Mouse (Mus musculus) left cerebral cortex, postnatal 4 days (tissue): ENCODE data around the gene Palld. TPM values are rescaled to one million over a fixed set of nuclear protein-coding genes. Genes with fewer than 3 reads are reported as not detected.

ENCODE experiments used
- DNase-seq: peaks from one replicate; pipeline ENCODE4 v3.0.0-alpha.2; 2022
- intact Hi-C: fragments of 180-260 bp; cut with DNase I; formaldehyde crosslinking; loops from one replicate; pipeline ENCODE4 v1.15.1; 2025
- total RNA-seq, 2 experiments: library from RNA; stranded (reverse); gene quantifications; 2 replicates each; pipeline ENCODE4 v1.2.3; 2021

The Palld gene
- total RNA-seq, 2 experiments from 2014 or later = 7.3 to 9.5 TPM

DNA sequence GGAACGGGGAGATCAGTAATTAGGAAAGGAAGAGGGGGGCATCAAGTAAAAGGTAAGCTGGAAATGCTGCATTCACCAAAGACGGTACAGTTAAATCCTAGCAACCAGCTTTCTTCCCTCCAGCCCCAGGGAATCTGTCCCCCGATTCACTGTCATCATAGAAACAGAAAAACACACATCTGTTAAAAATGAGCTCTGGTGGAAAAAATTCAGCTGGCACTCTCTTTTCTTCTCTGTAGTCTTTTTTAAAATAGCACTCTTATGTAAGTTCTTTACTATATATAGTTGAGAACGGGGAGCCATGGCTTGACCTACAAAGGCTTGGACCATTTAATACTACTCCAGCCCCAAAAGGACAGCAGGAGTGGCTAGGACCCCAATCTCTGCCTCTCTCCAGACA is 332.8 kb downstream of the Palld start:
- intact Hi-C loops = no loop called here
- DNase-seq = no peak

DNA sequence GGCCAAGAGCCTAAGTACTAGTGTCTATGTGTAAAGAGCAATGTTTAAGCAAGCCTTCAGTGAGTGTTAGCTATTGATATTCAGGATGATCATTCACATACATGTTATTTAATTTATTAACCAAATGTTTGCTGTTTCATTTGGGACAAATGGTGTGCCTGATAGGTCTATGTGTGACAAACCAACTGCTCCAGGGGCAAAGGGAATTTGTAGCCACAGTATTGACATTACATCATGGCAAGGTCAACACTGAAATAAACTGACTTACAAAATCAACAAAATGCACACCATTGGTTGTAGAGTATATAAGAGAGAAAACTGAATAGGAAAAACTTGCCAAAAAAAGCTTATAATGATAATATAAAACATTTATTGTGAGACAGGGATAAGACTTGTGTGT is 333.3 kb downstream of the Palld start:
- intact Hi-C loops = no loop called here
- no peak for DNase-seq

DNA sequence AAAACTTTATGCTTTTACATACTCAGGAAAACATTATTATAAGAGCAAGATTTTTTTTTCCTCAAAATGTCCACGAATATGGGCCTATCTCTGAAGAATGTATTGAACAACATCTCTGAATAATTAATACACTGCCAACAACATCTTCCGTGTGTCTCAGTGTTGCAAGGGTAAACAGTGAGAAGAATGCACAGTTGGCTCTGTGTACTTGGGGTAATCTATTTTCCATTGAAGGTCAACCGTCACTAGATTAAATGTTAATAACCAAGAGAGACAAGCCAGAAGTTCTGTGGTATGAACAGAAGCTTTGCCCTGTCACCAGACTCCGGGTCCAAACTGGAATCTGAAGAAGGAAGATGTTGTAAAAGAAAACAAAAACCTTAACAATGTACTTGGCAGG is 339.1 kb downstream of the Palld start:
- DNase-seq = no peak
- intact Hi-C loops = no loop called here

DNA sequence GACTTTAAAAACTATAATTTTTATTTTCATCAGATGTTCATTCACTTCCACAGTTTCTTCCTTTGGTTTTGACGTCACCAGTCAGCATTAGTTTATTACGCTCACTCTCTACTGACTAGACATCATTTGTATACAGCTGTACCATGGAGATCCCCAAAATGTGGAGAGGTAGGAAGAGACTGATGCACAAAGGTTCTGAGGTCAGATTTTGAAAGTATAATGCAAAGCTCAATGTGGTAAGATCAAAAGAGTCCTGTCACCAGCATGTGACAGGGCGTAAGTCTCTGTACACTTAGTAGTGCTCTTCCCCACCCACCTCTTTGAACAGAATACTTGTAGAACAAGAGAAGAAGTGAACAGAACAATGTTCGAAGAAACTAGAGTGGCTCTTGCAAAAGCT is 339.9 kb downstream of the Palld start:
- intact Hi-C loops = no loop called here
- DNase-seq = no peak

DNA sequence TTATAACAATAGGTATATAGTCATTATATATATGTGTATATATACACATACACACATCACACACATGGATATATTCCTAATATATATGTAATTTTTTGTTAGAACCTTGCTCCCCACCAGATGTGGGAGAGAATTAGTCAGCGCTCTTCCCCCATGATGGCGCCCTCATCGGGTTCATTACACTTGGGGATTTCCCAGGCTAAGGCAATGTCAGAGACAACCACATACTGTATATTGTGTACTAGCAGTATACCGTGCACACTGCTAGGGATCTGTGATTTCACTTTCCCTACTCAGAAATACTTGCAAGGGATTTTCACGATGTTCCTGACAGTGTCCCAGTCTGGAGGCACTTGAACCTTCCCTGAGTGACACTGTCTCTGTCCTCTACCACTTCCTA is 341.3 kb downstream of the Palld start:
- intact Hi-C loops = no loop called here
- DNase-seq = no peak

DNA sequence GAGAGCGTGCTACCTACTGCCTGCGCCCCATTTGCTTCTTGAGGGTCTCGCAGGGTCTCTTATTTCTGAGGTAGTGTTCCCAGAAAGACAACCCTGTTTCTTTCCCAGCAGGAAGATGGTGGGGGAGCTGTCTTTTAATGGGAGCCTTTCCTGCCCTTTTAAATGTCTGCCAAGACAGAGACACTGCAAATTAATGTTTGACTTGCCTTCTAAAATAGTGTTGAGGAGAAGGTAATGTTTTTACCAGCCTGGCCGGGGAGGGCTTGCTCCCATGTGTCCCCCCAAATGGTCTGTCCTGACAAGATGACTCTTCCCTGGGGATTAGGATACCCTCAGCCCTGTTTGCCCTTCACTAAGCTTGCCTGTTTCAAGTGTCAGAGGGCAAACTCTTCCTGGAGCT is 342.5 kb downstream of the Palld start:
- intact Hi-C loops = loop anchor here (10.0 kb wide), 1 partner anchor 125 kb away; no protein-coding TSS in a partner anchor
- no peak for DNase-seq

DNA sequence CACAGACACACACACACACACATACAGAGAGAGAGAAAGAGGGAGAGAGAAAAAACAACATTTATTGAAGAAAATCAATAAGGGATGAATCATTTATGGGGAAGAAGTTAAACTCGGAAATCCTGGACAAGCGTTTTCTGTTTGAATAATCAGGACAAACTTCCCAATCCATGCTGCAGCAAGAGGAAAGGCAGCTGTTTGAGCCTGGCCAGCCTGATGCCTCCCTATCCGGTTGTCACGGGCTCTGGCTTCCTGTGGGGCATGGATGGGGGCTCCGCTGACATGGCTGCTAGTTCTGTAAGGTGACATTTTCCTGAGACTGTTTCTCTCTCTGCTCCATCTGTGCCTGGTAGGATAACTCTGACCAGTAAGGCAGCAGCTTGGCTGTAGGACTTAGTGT is 343.0 kb downstream of the Palld start:
- intact Hi-C loops = loop anchor here (10.0 kb wide), 1 partner anchor 125 kb away; no protein-coding TSS in a partner anchor
- DNase-seq = no peak

DNA sequence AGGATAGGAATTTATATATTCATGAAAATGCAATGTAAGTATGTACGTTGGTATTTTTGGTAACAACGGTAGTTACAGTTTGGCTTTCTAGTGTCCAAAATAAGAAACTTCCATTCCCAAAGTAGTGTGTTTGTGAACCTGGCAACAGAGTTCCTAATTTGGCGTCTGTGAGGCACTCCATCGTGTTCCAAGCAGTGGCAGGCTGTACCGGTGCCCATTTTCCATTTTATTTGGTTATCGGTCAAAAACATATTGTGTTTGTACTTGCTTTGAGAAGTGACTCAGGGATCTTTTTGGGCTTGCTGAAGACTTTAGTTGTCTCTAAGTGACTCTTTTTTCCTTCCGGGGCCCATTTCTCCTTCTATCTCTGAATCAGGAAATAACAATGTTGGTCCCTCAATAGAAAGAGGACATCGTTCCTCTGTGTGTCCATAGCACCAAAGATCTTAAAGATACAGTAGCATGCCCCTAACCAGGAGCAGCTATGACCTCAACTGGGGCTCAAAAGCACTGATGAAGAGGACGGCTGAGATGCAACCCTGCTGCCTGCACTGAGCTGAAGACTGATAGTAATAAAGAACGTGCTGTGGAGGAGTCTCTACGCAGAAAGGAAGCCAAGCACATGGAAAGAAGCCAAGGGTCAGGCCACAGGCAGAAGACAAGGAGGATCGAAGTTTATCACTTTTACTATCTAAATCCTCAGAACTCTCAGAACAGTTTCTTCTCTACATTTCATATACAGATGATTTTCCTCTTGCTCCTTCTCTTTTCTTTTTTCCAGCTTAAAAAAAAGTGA is 344.2 kb downstream of the Palld start:
- intact Hi-C loops = loop anchor here (10.0 kb wide), 1 partner anchor 127 kb away; no protein-coding TSS in a partner anchor
- DNase-seq = no peak

DNA sequence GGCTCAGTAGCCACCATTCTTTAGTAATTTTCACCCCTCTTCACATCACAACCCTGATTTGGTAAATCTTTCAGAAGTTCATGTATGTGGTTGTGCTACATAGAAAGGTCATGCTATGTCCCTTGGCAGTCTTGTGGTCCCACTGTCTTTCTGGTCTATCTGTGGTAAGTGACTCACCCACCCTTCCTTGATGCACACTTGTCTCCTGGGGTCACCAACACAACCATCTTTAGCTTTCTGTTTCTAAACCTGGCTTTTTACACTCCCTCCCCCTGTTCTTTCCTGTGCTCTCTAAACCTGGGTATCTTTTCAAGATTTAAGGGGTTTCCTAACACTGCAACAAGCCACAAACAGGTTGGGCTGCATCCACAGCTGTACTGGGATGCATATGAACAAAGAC is 345.5 kb downstream of the Palld start:
- no peak for DNase-seq
- intact Hi-C loops = loop anchor here (10.0 kb wide), 1 partner anchor 128 kb away; no protein-coding TSS in a partner anchor

DNA sequence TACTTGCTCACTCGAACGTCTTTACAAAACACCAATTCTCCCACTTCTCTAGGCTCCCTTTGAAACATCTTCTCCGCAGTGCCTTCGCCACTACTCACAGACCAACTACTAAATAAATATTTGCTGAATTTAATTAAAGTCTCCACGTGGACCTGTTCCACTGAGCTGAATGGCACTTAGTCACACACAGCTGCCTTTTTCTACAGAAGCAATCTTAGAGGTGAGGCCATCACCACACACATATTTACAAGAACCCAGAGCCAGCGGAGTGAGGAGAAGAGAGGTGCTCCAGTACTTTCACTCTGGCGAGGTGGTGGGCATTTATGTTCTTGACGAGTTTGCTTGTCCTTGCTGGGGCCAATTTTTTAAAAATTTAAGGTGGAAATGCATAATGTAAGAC is 346.3 kb downstream of the Palld start:
- intact Hi-C loops = loop anchor here (10.0 kb wide), 1 partner anchor 129 kb away; no protein-coding TSS in a partner anchor
- no peak for DNase-seq

DNA sequence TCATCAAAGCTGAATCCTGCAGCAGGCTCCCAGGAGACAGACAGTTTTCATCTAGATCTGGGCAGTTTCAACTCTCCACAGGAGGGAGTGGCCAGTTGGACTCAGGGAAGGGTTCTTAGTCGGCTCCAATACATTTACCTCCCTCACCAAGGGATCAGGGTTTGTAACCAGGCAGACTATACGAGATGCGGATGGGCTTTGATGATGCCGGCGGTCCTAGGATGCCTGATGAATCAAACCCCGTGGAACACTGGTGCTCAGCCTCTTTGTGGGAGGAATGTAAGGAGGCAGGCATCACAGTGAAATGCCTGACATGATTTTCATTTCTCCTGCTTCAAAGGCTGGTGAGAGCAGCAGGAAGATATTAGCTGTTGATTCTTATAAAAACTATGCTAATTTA is 347.1 kb downstream of the Palld start:
- DNase-seq = no peak
- intact Hi-C loops = loop anchor here (10.0 kb wide), 1 partner anchor 129 kb away; no protein-coding TSS in a partner anchor

DNA sequence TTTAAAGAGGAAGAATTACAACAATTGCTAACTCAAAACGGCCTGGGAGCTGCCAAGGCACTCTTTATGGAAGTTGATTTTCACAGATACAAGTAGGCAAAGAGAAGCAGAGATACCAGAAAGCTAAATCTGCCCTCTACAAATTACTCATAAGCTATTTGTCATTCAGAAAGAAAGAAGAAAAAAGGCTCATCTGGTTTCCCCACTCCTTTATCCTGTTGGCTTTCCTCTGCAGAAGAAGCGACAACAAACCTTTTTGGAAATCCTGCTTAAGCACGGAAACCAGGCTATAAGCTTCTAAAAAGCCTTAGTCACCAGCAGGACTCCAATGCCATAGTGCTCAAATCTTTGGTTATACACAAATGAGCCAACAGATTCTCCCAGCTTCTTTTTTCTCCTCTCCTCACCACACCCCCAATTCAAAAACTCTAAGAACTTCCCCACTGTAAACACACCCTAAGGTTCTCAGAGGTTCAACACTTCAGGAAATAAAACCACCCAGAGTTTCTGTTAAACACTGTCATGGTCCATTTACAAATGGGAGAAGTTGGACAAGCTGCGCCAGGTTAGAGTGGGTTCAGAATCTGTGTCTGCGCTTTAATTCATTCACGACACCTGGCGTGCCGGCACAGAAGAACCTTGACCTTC is 349.6 kb downstream of the Palld start:
- intact Hi-C loops = loop anchor here (10.0 kb wide), 1 partner anchor 132 kb away; no protein-coding TSS in a partner anchor
- DNase-seq = no peak

DNA sequence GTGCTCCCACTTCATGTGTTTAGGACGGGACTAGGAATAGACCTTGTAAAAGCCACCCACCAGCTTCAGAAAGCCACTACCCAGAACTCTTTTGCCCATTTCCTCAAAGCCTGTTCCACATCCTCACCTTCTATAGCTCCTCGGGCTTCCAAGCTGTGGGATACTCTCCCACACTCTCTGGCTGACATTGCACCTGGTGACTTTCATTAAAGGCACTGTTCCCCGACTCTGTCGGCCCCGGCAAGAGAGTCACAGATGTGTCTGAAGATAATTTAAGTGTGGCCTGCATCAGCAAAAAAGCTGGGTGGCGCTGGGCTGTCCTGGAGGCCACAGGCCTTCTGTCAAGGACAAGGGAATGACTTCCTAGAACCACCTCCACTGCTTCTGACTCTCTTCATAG is 350.3 kb downstream of the Palld start:
- intact Hi-C loops = loop anchor here (10.0 kb wide), 1 partner anchor 133 kb away; no protein-coding TSS in a partner anchor
- no peak for DNase-seq

DNA sequence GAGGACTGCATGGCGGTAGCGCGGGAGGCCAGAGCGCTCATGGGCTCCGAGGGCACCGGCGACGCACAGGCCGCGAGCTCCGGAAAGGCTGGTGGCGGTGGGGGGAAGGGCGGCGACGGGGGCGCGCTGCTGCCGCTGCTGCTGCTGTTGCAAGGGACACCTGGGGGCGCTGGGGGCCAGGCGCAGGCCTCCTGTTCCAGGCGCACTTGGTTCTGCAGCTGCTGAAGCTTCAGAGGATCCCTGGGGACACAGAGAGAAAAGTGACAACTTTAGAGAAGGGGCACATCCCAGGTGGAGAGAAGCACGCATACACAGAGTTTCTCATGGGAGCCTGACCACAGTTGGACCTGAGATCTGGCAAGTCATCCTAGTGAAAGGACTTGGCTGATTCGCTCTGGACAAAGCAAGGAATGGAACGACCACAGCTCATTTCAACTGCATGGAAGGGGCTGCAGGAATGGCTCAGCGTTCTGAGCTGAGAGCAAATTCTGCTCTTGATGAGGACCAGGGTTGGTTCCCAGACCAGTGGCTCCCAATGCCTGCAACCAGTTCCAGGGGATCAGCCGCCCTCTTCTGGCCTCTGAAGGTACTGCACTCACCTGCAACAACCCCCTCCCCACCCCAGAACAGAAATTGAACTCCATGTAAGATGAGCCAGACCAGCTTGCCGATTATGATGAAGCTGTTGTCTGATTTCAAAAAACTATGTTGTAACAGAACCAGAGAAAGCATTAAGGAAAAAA is 352.3 kb downstream of the Palld start:
- intact Hi-C loops = loop anchor here (10.0 kb wide), 1 partner anchor 135 kb away; no protein-coding TSS in a partner anchor
- no peak for DNase-seq

DNA sequence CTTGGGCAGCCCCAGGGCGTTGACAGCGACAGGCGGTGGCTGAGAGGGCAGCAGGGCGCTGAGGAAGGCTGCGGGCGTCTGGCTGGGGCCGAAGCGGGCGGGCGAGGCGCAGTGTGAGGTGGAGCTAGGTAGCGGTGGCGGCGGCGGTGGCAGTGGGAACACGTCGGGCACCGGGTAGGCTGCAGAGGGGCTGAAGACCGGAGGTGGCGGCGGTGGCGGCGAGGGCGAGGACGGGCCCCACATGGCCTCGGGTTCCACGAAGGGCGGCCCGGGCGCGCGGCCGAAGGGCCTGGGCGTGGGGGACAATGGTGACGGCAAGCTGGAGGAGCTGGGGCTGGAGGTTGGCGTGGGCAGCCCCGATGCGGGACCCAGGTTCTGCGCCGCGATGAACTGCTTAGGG is 352.9 kb downstream of the Palld start:
- intact Hi-C loops = no loop called here
- no peak for DNase-seq

DNA sequence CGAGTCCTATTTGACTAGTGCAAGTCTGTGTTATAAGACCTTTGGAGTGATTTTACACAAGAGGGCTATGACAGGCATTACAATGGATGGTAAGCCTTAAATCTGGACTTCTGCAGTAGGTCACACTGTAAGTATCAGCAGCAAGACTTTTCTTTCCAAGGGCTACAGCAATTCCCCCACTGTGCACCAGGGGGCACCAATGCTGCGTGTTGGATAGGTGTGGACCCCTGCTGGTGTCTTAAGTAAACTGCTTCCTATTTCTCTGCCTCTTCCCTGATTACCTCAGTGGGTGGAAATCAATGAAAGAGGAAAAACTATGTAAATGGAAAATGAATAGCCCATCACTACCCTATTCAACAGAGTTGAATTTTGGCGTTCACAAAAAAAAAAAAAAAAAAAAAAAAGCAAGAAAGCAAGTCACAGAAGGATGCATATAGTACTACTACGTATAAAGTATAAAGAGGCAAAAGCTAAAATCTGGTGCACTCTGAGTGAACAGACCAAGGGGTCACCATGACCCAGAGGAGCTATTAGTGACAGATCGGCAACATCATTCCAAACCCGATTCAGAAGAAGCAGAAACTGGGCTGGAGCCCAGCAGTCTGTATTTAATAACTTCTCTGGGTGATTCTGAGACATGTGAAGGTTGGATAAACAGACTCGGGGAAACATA is 362.5 kb downstream of the Palld start:
- peak; percentile 85 for DNase-seq
- intact Hi-C loops = loop anchor here (5.0 to 10.0 kb wide), 3 partner anchors 47 to 525 kb away; no protein-coding TSS in a partner anchor

DNA sequence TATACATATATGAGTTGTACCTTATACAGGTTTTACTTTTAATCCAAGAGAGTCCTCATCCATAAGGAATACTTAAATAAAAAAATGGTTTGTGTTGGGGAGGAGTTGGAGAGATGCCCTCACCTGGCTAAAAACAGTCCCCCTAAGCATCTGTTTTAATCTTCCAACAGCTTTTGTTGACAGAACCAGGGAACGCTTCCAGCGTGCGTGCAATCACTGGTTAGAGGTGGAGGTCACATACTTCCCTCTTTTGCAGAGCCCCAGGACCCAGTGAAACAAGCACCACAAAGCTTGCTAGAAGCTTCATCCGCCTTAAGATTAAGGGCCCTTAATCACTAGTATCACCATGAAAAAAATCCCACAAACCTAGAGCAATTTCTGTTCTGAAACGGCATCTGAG is 365.0 kb downstream of the Palld start:
- intact Hi-C loops = loop anchor here (10.0 kb wide), 1 partner anchor 527 kb away; no protein-coding TSS in a partner anchor
- no peak for DNase-seq

DNA sequence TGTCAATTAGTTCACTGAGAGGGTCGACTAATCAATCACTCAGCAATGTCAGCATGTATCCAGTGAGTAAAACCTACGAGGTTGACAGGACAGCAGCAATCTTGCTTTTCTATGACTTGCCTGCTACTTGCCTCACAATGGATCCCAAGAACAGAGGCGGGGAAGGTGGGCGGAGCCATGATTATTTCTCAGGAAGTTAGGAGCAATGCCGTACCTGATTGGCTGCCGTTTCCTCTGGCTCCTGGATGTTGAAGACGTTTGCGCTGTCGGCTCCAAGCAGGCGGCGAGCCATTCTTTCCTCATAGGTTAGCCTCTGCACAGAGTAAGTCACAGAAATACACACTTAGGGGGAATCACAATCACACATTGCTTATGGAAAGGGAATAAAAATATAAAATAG is 367.0 kb downstream of the Palld start:
- no peak for DNase-seq
- intact Hi-C loops = loop anchor here (10.0 kb wide), 1 partner anchor 529 kb away; no protein-coding TSS in a partner anchor

DNA sequence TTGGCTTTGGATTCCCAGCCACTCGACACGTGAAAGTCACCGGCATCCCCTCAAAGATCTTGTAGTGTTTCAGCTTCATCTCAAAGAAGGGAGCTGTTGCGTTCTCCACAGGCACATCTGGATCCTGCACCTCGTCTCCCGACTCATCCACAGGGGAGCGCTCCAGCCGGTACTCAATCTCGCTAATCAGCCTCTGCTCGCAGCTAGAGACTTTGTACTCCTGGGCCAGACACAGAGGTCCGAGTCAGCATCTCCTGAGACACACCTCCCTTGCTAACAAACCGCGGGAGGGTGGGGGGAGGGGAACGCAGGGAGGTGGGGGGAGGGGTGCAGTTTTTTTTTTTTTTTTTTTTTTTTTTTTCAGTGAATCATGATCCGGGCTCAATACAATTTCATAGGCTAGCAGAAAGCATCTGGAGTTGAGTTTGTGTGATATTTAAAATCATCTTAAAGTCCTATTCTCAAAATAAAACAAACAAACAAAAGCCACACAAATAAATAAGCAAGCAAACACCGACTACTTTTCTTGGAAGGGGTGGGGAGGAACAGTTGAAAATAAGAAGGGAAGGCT is 369.0 kb downstream of the Palld start:
- intact Hi-C loops = loop anchor here (10.0 kb wide), 1 partner anchor 531 kb away; no protein-coding TSS in a partner anchor
- DNase-seq = no peak

DNA sequence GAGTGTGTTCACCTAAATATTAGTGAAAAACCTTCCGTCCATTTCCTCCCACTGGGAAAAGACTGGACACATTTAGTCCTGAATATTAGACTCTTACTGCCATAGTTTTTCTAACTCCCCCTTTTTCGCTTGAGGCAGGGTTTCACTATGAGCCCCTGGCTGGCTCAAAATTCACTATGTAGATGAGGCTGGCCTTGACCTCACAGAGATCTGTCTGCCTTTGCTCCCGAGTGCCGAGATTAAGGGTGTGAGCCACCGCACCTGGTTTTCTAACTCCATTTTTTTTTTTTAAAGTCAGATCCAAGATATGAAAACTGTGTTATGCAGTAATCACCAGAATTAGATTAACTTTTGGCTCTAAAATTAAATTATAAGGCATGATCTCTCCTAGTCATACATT is 369.7 kb downstream of the Palld start:
- intact Hi-C loops = loop anchor here (10.0 kb wide), 1 partner anchor 532 kb away; no protein-coding TSS in a partner anchor
- DNase-seq = no peak
